In genomic region chr9:49797508-49797820, GRCm38 (mm10) we compare ENCODE assay signal across 8 mouse cellular contexts. TPM values are rescaled to one million over a fixed set of nuclear protein-coding genes. Genes with fewer than 3 reads are reported as not detected.
A peak's percentile ranks its signal among the peaks of the same experiment; 100 is the strongest.
DNase-seq lines count a peak whose midpoint lies in the region; ATAC-seq and TF ChIP-seq lines count a peak whose summit lies in the region.

No protein-coding gene starts in this region.

- peak overlapping the region; percentile 95 for H3ac ChIP-seq in myocyte (ENCODE audit: control insufficient read depth, insufficient read length)

- peak overlapping the region; percentile 71; the same call in 1 of the 2 replicates for H3K27ac ChIP-seq in kidney, postnatal 0 days
- peak overlapping the region; percentile 78 for H3K27ac ChIP-seq in embryonic facial prominence, embryonic 14.5 days (replicated peaks; ENCODE audit: low read depth, low read length)

- DNase-seq in kidney, postnatal 0 days (ENCODE audit: low spot score): no peak
- DNase-seq in kidney, adult 18-20 months: no peak
- DNase-seq in embryonic facial prominence, embryonic 14.5 days (ENCODE audit: low spot score): no peak
- DNase-seq in induced T-regulatory cell, adult 2 months (ENCODE audit: low read depth): peak; percentile 0
- DNase-seq in frontal cortex, postnatal 14 days (ENCODE audit: low spot score in 2 of 2): no peak
- DNase-seq in layer of hippocampus, adult 18-20 months (ENCODE audit: low spot score in 2 of 2): no peak
- DNase-seq in ovary, postnatal 14 days (ENCODE audit: low spot score): no peak

- under 1% methylated on average over 15 of the region's 15 CpGs for WGBS in kidney, postnatal 0 days
- WGBS in embryonic facial prominence, embryonic 14.5 days: 2% methylated on average over 12 of the region's 15 CpGs

- no peak for TF ChIP-seq CTCF in kidney, postnatal 0 days (IDR thresholded peaks at IDR 0.05; ENCODE audit: low read depth)

- H3K36me3 ChIP-seq in kidney, postnatal 0 days (ENCODE audit: insufficient read depth, low read length): no peaks in the 10 kb centered on the region
- H3K36me3 ChIP-seq in embryonic facial prominence, embryonic 14.5 days (ENCODE audit: control insufficient read depth, insufficient read depth, low read length): no peaks in the 10 kb centered on the region
- no peaks in the 10 kb centered on the region for H3K36me3 ChIP-seq in myocyte (ENCODE audit: control insufficient read depth, insufficient read depth)

- H3K4me3 ChIP-seq in kidney, postnatal 0 days (replicated peaks; ENCODE audit: low read depth, low read length): peak overlapping the region; percentile 69
- peak overlapping the region; percentile 73 for H3K4me3 ChIP-seq in embryonic facial prominence, embryonic 14.5 days (ENCODE audit: low read depth, low read length)
- H3K4me3 ChIP-seq in myocyte: peak overlapping the region; percentile 96

- no peak for TF ChIP-seq POLR2A in myocyte (IDR thresholded peaks at IDR 0.05; ENCODE audit: insufficient read length, low read depth)

- H3K4me2 ChIP-seq in kidney, postnatal 0 days (ENCODE audit: low read length): peak overlapping the region; percentile 98
- peak overlapping the region; percentile 93 for H3K4me2 ChIP-seq in embryonic facial prominence, embryonic 14.5 days (ENCODE audit: low read depth, low read length)
- H3K4me2 ChIP-seq in myocyte (ENCODE audit: low read depth): peak overlapping the region; percentile 37

- H3K9ac ChIP-seq in kidney, postnatal 0 days (ENCODE audit: low read depth, low read length): peak overlapping the region; percentile 61
- peak overlapping the region; percentile 77 for H3K9ac ChIP-seq in embryonic facial prominence, embryonic 14.5 days (ENCODE audit: low read depth, low read length)

- H3K9me3 ChIP-seq in kidney, postnatal 0 days (replicated peaks; ENCODE audit: low read length): no peaks in the 10 kb centered on the region
- H3K9me3 ChIP-seq in embryonic facial prominence, embryonic 14.5 days (ENCODE audit: control insufficient read depth, low read length): no peaks in the 10 kb centered on the region

- peaks cover 42% of the 10 kb centered on the region for H3K79me2 ChIP-seq in myocyte (ENCODE audit: control insufficient read depth, insufficient read depth)

- peaks cover 8% of the 10 kb centered on the region; the same call in 1 of the 2 replicates for H3K4me1 ChIP-seq in kidney, postnatal 0 days (replicated peaks; ENCODE audit: insufficient read depth, low read length)
- 0 out of 2 replicates have a peak, but pooled peaks cover 15% of the 10 kb centered on the region for H3K4me1 ChIP-seq in embryonic facial prominence, embryonic 14.5 days (ENCODE audit: control insufficient read depth, insufficient read depth, low read length)

- no peak for ATAC-seq in kidney, postnatal 0 days (replicated peaks; ENCODE audit: low FRiP score, low read depth)
- ATAC-seq in embryonic facial prominence, embryonic 14.5 days (ENCODE audit: low read depth): no peak; the same call in 1 of the 2 replicates

- H3K27me3 ChIP-seq in kidney, postnatal 0 days (ENCODE audit: insufficient read depth, low read length): no peaks in the 10 kb centered on the region
- H3K27me3 ChIP-seq in embryonic facial prominence, embryonic 14.5 days (replicated peaks; ENCODE audit: control insufficient read depth, insufficient read depth, low read length): peaks cover 8% of the 10 kb centered on the region
- H3K27me3 ChIP-seq in myocyte (ENCODE audit: control insufficient read depth, insufficient read depth, insufficient read length): no peaks in the 10 kb centered on the region

TF ChIP-seq in myocyte, 11 proteins besides CTCF, POLR2A, EP300 and RAD21:
- TF ChIP-seq CEBPB (IDR thresholded peaks at IDR 0.05; ENCODE audit: insufficient read depth, poor library complexity, severe bottlenecking) (no peak), SRF (IDR thresholded peaks at IDR 0.05; ENCODE audit: control insufficient read depth, insufficient read length, low read depth) (no peak), MYOD1 (IDR thresholded peaks at IDR 0.05; ENCODE audit: control insufficient read depth in 1 of 3, insufficient read length in 2 of 3, low read depth in 2 of 3) (no peak), E2F4 (IDR thresholded peaks at IDR 0.05; ENCODE audit: insufficient read depth) (no peak), TCF12 (IDR thresholded peaks at IDR 0.05; ENCODE audit: insufficient read depth, poor library complexity, severe bottlenecking) (no peak), MYOG (IDR thresholded peaks at IDR 0.05; ENCODE audit: control insufficient read depth in 1 of 3, insufficient read depth in 1 of 3, insufficient read length in 2 of 3, low read depth in 2 of 3) (no peak), REST (IDR thresholded peaks at IDR 0.05; ENCODE audit: insufficient read depth, insufficient read length) (no peak), USF1 (IDR thresholded peaks at IDR 0.05; ENCODE audit: low read depth) (no peak), TCF3 (IDR thresholded peaks at IDR 0.05; ENCODE audit: insufficient read length, low read depth) (no peak), POLR2AphosphoS2 (IDR thresholded peaks at IDR 0.05; ENCODE audit: insufficient read length, low read depth) (no peak), MAX (IDR thresholded peaks at IDR 0.05; ENCODE audit: low read depth) (no peak)

RNA-seq across cellular contexts. Expression of gene Ncam1, which starts 1.3 kb away (rescaled TPM):
- 81.2 and 91.2 TPM in 2 replicates for polyA plus RNA-seq in kidney, postnatal 0 days (2015; fragmentation: Nextera tagmentation; extraction: Ambion mirVana)
- 101 and 104 TPM in 2 replicates for polyA plus RNA-seq in embryonic facial prominence, embryonic 14.5 days (2014; fragmentation: Nextera tagmentation; extraction: Ambion mirVana)
- 327 TPM for polyA plus RNA-seq in myocyte (2012; fragmentation: generic; extraction: Trizol)
- total RNA-seq in layer of hippocampus, adult 18-20 months (2021): 100 to 1,000 TPM; 287 to 299 TPM

Comparison
In these comparisons a context has a peak if more than half of its experiments do, and no peak if none do; other contexts are left out.
1. H3K4me2 ChIP-seq: peak in every context shown above with its lines; median percentile 98 in kidney, postnatal 0 days; 93 in embryonic facial prominence, embryonic 14.5 days; 37 in myocyte.